Comparison of ENCODE assay signal across 15 mouse cellular contexts in genomic region chr15:77362952-77363351, GRCm38 (mm10). TPM values are rescaled to one million over a fixed set of nuclear protein-coding genes. Genes with fewer than 3 reads are reported as not detected.
A peak's percentile ranks its signal among the peaks of the same experiment; 100 is the strongest.
DNase-seq lines count a peak whose midpoint lies in the region; ATAC-seq and TF ChIP-seq lines count a peak whose summit lies in the region.
"Had no signal": no experiment of that assay in that cellular context is flagged by ENCODE, and none has a peak within 500 bp of the region (broad histone marks: within the 10 kb centered on the region; RNA-seq: fewer than 3 reads in every experiment).

No protein-coding gene starts in this region.

- no peak for TF ChIP-seq CTCF in heart, adult 2 months (IDR thresholded peaks at IDR 0.05)

- TF ChIP-seq POLR2A in heart, adult 2 months (IDR thresholded peaks at IDR 0.05; ENCODE audit: insufficient read depth, low read depth, low read length): no peak

- no peak overlapping the region for H3K4me2 ChIP-seq in hindbrain, embryonic 13.5 days

- no peak for DNase-seq in heart, adult 2 months
- DNase-seq in heart, adult 18-20 months: no peak
- DNase-seq in 3T3-L1 (ENCODE audit: low read depth, low spot score) (peak; percentile 45), R1 (ENCODE audit: low read depth, low spot score) (peak; percentile 52)
- no peak for DNase-seq in spleen, postnatal 4 days (ENCODE audit: low spot score in 2 of 2)
- no peak for DNase-seq in spleen, adult 18-20 months
- DNase-seq: cerebellum, adult 11-12 months; heart, postnatal 36 days; kidney, adult 11 months; kidney, postnatal 36 days; lung, adult 2 months had no signal

- intact Hi-C loops in heart, adult 2 months (cut with DNase I): no loop called here

- peaks cover 24% of the 10 kb centered on the region for H3K4me1 ChIP-seq in heart, adult 2 months (ENCODE audit: control insufficient read depth, insufficient read depth, low read length)
- H3K4me1 ChIP-seq in hindbrain, embryonic 13.5 days (replicated peaks): peaks cover 53% of the 10 kb centered on the region

- peak overlapping the region; percentile 5; the same call in 1 of the 2 replicates for H3K27ac ChIP-seq in heart, adult 2 months
- peak overlapping the region; percentile 63 for H3K27ac ChIP-seq in hindbrain, embryonic 13.5 days
- H3K27ac ChIP-seq: heart, embryonic 10.5 days had no signal

- H3K27me3 ChIP-seq in heart, adult 2 months (ENCODE audit: control insufficient read depth, insufficient read depth, low read length): no peaks in the 10 kb centered on the region
- no peaks in the 10 kb centered on the region for H3K27me3 ChIP-seq in hindbrain, embryonic 13.5 days

- no peak for ATAC-seq in hindbrain, embryonic 13.5 days (ENCODE audit: low FRiP score)
- no peak for ATAC-seq in CD4-positive, CD25-positive, alpha-beta regulatory T cell, adult 4 months

- no peak for TF ChIP-seq EP300 in heart, adult 2 months (IDR thresholded peaks at IDR 0.05; ENCODE audit: insufficient read depth, low read depth, low read length)

- no peak overlapping the region for H3K4me3 ChIP-seq in heart, adult 2 months
- H3K4me3 ChIP-seq in hindbrain, embryonic 13.5 days: no peak overlapping the region
- H3K4me3 ChIP-seq: heart, embryonic 10.5 days had no signal

- H3K9ac ChIP-seq in heart, adult 2 months (ENCODE audit: low read depth, low read length): no peak overlapping the region
- H3K9ac ChIP-seq in hindbrain, embryonic 13.5 days: no peak overlapping the region

- no peaks in the 10 kb centered on the region for H3K36me3 ChIP-seq in heart, adult 2 months (ENCODE audit: control insufficient read depth, insufficient read depth, low read length)
- H3K36me3 ChIP-seq in hindbrain, embryonic 13.5 days: no peaks in the 10 kb centered on the region
- H3K36me3 ChIP-seq: heart, embryonic 10.5 days had no signal

- H3K79me2 ChIP-seq in heart, adult 2 months (replicated peaks; ENCODE audit: control insufficient read depth, insufficient read depth, low read length): no peaks in the 10 kb centered on the region

- no peaks in the 10 kb centered on the region for H3K9me3 ChIP-seq in hindbrain, embryonic 13.5 days
- H3K9me3 ChIP-seq: heart, embryonic 10.5 days had no signal

- WGBS in heart, adult 2 months: 30% methylated on average over 5 of the region's 5 CpGs
- WGBS in hindbrain, embryonic 13.5 days: 34% methylated on average over 5 of the region's 5 CpGs

RNA-seq across cellular contexts. Expression of gene Apol7a, which starts 36.0 kb away (rescaled TPM):
- under 1 TPM in 1 of 2 experiments, not detected in 1; 0.13 TPM for total RNA-seq in heart, adult 2 months (2021)
- polyA plus RNA-seq in heart, adult 2 months (2012; rRNA removed): 0.23 and 0.29 TPM in 2 replicates
- total RNA-seq in heart, adult 18-20 months (2021): under 1 TPM in 1 of 2 experiments, not detected in 1; 0.13 TPM
- 0.08 TPM in 1 of 2 replicates, not detected in the other for polyA plus RNA-seq in hindbrain, embryonic 13.5 days (2015; fragmentation: Nextera tagmentation; extraction: Ambion mirVana)
- not detected for polyA plus RNA-seq in CD4-positive, CD25-positive, alpha-beta regulatory T cell, adult 4 months (2017; shearing (Covaris generic))
- total RNA-seq: common myeloid progenitor, adult 5-6 weeks had no signal
- polyA plus RNA-seq: heart, embryonic 10.5 days had no signal

RNA-seq across cellular contexts. Expression of gene Apol9a, which starts 48.0 kb away (rescaled TPM):
- under 1 TPM; 0.27 to 0.39 TPM for total RNA-seq in heart, adult 2 months (2021)
- 0.73 and 1.00 TPM in 2 replicates for polyA plus RNA-seq in heart, adult 2 months (2012; rRNA removed)
- total RNA-seq in heart, adult 18-20 months (2021): under 1 TPM; 0.30 to 0.62 TPM
- not detected in 2 replicates for polyA plus RNA-seq in hindbrain, embryonic 13.5 days (2015; fragmentation: Nextera tagmentation; extraction: Ambion mirVana)
- 10 to 100 TPM; 11.0 to 17.0 TPM for polyA plus RNA-seq in CD4-positive, CD25-positive, alpha-beta regulatory T cell, adult 4 months (2017; shearing (Covaris generic))
- total RNA-seq: common myeloid progenitor, adult 5-6 weeks had no signal
- polyA plus RNA-seq: heart, embryonic 10.5 days had no signal

RNA-seq across cellular contexts. Expression of gene Rbfox2, which starts 56.1 kb away (rescaled TPM):
- 100 to 1,000 TPM; 106 to 110 TPM for total RNA-seq in heart, adult 2 months (2021)
- polyA plus RNA-seq in heart, adult 2 months (2012; rRNA removed): 86.0 and 145 TPM in 2 replicates
- 10 to 100 TPM; 86.5 to 90.5 TPM for total RNA-seq in heart, adult 18-20 months (2021)
- polyA plus RNA-seq in hindbrain, embryonic 13.5 days (2015; fragmentation: Nextera tagmentation; extraction: Ambion mirVana): 158 and 159 TPM in 2 replicates
- not detected for polyA plus RNA-seq in CD4-positive, CD25-positive, alpha-beta regulatory T cell, adult 4 months (2017; shearing (Covaris generic))

Comparison
In these comparisons a context has a peak if more than half of its experiments do, and no peak if none do; other contexts are left out.
1. DNase-seq: peak in 3T3-L1 (single experiment) and R1 (single experiment); none in heart, adult 2 months (0 of 2), heart, adult 18-20 months (0 of 2), spleen, postnatal 4 days (0 of 2) and spleen, adult 18-20 months (0 of 2).
2. RNA of gene Rbfox2, which starts 56.1 kb away (polyA plus RNA-seq): 158 to 159 TPM in hindbrain, embryonic 13.5 days and 86.0 to 145 TPM in heart, adult 2 months; not detected in CD4-positive, CD25-positive, alpha-beta regulatory T cell, adult 4 months; every median in the first group is over 10 times any median in the second.